Mouse (Mus musculus) embryo, embryonic 11.5 days (tissue): ENCODE data around the gene Gm20388.

Experiments used
- DNase-seq: peaks from one replicate; pipeline ENCODE4 v3.0.0-alpha.2; 2012; ENCODE audit warnings: low read depth, low spot score

Gene Gm20388

GRCm38 (mm10) chr8:120012927-120013326 is 102.3 kb downstream of the Gm20388 start:
- DNase-seq, result no peak

DNA sequence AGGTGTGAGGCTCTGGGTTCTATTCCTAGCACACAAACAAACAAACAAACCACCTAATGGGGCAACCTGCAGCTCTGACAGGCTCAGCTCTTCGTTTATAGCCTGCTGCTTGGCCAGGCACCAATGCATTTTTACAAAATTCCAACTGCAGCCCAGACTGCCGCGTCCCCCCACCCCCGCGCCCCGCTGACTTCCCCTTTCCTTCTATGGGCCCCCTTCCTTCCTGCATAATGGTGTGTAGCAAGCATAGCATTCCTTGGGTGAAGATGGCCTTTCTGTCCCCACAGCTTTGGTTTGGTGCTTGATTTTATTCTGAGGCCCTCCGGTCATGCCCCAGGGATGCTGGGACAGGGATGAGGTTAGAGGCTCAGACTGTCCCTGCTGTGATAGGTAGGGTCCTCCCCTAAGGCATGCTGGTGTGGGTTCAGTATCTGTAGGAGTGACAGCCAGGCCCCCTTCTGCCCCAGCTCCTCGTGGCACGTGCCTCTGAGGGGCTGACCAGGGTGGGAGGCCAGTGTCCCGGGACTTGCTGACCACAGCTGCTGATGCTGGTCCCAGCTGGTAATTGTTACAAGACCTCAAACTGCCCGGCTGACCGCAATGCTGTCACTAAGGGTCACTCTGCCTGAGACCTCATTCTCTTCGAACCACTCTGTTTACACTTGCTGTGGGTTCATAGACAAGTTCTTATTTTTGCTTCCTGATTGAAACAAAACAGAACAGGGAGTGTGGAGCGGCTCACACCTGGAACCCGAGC is 103.8 kb downstream of the Gm20388 start:
- no peak for DNase-seq

DNA sequence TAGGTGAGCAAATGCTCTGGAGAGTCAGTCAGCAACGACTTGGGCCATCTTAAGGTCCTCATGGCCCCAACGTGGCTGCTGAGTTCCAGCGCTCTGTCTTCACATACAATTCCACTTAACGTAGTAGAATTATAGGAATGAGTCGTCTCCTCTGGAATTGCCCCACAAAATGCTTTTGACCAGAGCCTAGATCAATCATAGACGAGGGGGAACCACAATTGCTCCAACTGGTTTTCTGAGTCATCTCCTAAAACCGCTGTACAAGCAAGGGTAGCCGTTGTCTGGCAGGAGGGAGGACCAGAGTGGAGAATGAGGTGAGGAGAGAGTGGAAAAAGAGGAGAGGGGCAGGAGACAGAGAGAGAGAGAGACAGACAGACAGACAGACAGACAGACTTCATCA is 105.3 kb downstream of the Gm20388 start:
- DNase-seq, result no peak

GRCm38 (mm10) chr8:120016424-120016823 is 105.8 kb downstream of the Gm20388 start:
- DNase-seq, result no peak

GRCm38 (mm10) chr8:120017349-120017748 is 106.7 kb downstream of the Gm20388 start:
- DNase-seq, result no peak

DNA sequence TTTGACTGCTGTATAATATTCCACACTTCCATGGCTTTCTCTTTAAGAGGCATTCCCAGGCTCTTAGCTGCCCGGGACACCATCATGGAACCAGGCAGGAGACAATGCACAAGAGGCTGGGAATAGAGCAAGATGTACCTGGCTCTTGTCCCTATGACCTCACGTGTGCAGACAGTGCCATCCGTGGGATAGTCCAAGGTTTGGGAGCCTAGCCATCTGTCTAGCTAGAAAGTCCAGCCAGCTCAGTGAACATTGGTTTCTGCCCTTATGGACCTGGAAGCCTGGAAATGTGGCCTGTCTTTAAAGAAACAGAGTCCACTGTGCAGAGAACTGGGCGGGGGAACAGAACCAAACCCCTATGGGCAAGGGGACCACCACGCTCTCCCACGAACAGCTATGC is 107.1 kb downstream of the Gm20388 start:
- no peak for DNase-seq

DNA sequence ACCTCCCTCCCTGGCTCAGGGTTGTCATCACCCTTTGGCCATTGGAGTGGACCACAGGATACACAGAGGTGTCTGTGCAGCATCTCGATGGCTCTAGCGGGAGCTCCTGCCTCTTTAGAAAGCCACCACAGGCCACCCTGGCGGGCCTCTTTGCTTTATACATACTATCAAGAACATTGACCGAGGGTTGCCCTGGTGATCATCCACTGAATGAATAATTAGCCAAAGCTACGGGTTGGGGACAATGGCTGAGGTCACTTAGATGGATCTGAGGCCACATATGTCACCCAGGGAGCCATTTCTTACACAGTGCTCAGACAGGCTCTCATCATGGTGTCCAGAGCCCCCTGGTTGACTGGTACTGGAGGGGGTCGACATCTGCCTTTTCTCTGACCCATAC is 107.7 kb downstream of the Gm20388 start:
- no peak for DNase-seq

- DNase-seq, result no peak
These were observed 108.7 kb downstream of the Gm20388 start for GRCm38 (mm10) chr8:120019297-120019696.

GRCm38 (mm10) chr8:120020298-120020697 is 109.7 kb downstream of the Gm20388 start:
- DNase-seq, result no peak

GRCm38 (mm10) chr8:120026199-120026598 is 115.6 kb downstream of the Gm20388 start:
- no peak for DNase-seq

GRCm38 (mm10) chr8:120026991-120027390 is 116.3 kb downstream of the Gm20388 start:
- DNase-seq, result no peak

GRCm38 (mm10) chr8:120030447-120030846 is 119.8 kb downstream of the Gm20388 start:
- DNase-seq, result no peak

- DNase-seq, result no peak
These were observed 122.0 kb downstream of the Gm20388 start for GRCm38 (mm10) chr8:120032549-120033208.

GRCm38 (mm10) chr8:120034471-120034870 is 123.8 kb downstream of the Gm20388 start:
- DNase-seq, result no peak

- no peak for DNase-seq
These were observed 125.5 kb downstream of the Gm20388 start for GRCm38 (mm10) chr8:120036111-120036510.

DNA sequence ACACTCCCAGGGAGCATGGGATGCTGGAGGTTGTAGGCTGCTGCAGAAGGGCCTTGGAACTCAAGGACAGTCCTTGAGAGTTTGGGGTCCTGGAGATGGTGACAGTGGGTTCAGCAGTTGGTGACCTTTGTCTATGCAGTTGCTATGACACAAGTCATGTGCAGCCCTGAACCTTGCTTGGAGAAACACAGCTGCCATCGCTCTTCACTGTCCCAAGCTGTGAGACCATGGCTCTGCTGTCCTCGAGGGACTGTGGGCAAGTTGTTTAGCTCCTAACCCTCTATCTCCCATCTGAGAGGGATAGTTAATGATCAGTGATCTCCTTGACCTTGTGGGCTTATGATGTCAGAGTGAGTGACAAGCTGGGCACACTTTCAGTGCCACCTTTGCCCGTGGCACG is 125.9 kb downstream of the Gm20388 start:
- no peak for DNase-seq

- no peak for DNase-seq
These were observed 126.6 kb downstream of the Gm20388 start for GRCm38 (mm10) chr8:120037199-120037598.

DNA sequence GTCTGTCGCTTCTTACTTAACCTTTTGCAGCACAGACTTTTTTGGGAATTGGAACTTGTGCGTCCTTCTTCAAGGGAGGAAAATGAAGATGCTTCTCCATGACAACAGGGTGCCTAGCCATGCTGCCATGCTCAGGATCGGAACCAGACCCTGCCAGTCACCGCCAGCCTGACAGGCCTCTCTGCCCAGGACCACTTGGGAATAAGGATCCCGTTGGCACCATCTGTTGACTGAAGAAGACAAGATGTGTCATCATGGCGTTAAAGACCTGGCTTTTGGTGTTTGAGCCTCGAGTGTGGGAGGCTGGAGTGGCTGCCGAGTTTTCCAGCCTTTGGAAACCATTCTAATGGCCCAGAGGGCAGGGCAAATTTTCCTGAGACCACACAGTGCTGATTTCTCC is 127.0 kb downstream of the Gm20388 start:
- DNase-seq, result no peak

DNA sequence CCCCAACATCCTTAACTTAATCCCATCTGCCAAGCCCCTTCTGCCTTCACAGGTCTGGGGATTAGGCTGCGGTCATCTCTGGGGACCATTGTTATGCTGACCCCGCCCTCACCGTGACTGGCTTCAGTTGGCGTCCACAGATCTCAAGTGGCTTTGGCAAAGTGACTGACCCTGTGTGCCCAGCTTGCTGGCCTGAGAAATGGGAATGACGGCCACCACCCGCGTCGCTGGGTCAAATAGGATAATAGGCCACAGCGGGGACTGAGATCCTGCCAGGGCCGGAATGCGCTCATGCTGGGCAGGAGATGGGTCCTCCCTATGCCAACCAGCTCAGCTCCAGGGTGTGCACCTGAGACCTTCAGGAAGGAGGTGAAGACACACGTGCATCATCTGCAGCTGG is 128.1 kb downstream of the Gm20388 start:
- DNase-seq, result no peak

GRCm38 (mm10) chr8:120039313-120039919 is 128.8 kb downstream of the Gm20388 start:
- no peak for DNase-seq

- DNase-seq, result no peak
These were observed 130.2 kb downstream of the Gm20388 start for GRCm38 (mm10) chr8:120040861-120041260.

- DNase-seq, result no peak
These were observed 132.1 kb downstream of the Gm20388 start for GRCm38 (mm10) chr8:120042542-120043312.
